Mouse (Mus musculus) embryonic facial prominence, embryonic 11.5 days (tissue): Measurements from ENCODE around the gene Dpm3. TPM values are rescaled to one million over a fixed set of nuclear protein-coding genes. Genes with fewer than 3 reads are reported as not detected.
"Not testable (repeated sequence)": the region's sequence is repeated elsewhere in the genome, so short reads cannot be mapped to it uniquely, and the experiment has no call there.

ENCODE experiments used
- ATAC-seq: fragments of 200-750 bp; cut with Nextera tagmentation; replicated peaks from 2 replicates; pipeline ENCODE4 v1.8.0; 2017; ENCODE audit warnings: low read depth; ENCODE audit not compliant: insufficient number of reproducible peaks, low FRiP score, low TSS enrichment
- DNase-seq: peaks from one replicate; pipeline ENCODE4 v3.0.0-alpha.2; 2015; ENCODE audit warnings: low spot score
- H3K27ac ChIP-seq: fragments of 300-500 bp; sonication (generic); replicated peaks from 2 replicates; pipeline ENCODE4 v1.5.1; 2014; ENCODE audit warnings: mild to moderate bottlenecking, low read depth, low read length, control low read depth
- H3K27me3 ChIP-seq: fragments of 300-500 bp; sonication (generic); 2 replicates; pipeline ENCODE4 v1.6.1; 2014; ENCODE audit warnings: mild to moderate bottlenecking, low read length, moderate library complexity, mixed read lengths; ENCODE audit not compliant: control insufficient read depth, insufficient read depth
- H3K36me3 ChIP-seq: fragments of 300-500 bp; sonication (generic); replicated peaks from 2 replicates; pipeline ENCODE4 v1.6.1; 2014; ENCODE audit warnings: low read depth, mild to moderate bottlenecking, low read length, moderate library complexity, mixed read lengths; ENCODE audit not compliant: control insufficient read depth, insufficient read depth
- H3K4me1 ChIP-seq: fragments of 300-500 bp; sonication (generic); 2 replicates; pipeline ENCODE4 v1.6.1; 2014; ENCODE audit warnings: low read length, mixed read lengths; ENCODE audit not compliant: control insufficient read depth, insufficient read depth
- H3K4me2 ChIP-seq: fragments of 300-500 bp; sonication (generic); 2 replicates; pipeline ENCODE4 v1.6.1; 2014; ENCODE audit warnings: low read depth, mild to moderate bottlenecking, control low read depth, low read length, moderate library complexity
- H3K4me3 ChIP-seq: fragments of 300-500 bp; sonication (generic); 2 replicates; pipeline ENCODE4 v1.5.1; 2014; ENCODE audit warnings: low read depth, low read length, control low read depth
- H3K9ac ChIP-seq: fragments of 300-500 bp; sonication (generic); replicated peaks from 2 replicates; pipeline ENCODE4 v1.6.1; 2014; ENCODE audit warnings: mild to moderate bottlenecking, control low read depth, low read length
- H3K9me3 ChIP-seq: fragments of 300-500 bp; sonication (generic); replicated peaks from 2 replicates; pipeline ENCODE4 v1.6.1; 2016; ENCODE audit warnings: mild to moderate bottlenecking, low read length, inconsistent platforms, mixed read lengths; ENCODE audit not compliant: control insufficient read depth
- WGBS: fragments of 180-500 bp; shearing (Covaris S2); extraction: QIAGEN DNeasy Blood & Tissue Kit; methylation state at CpG from one replicate; pipeline ENCODE4 v1.1.7; 2014; 5-methylcytosine and 5-hydroxymethylcytosine counted together
- polyA plus RNA-seq: library from polyadenylated mRNA; unstranded; fragments of >200 nt; fragmentation: Nextera tagmentation; extraction: Ambion mirVana; gene quantifications from 2 replicates; pipeline ENCODE4 v1.2.1, GENCODE M21; 2014

Dpm3 gene
- polyA plus RNA-seq = 82.4 and 87.9 TPM in 2 replicates

GRCm38 (mm10) chr3:89259076-89259475, at the start of gene Dpm3:
Dpm3 (plus strand) TSS chr3:89259358.
- DNase-seq = no peak
- ATAC-seq = no peak
- H3K27me3 ChIP-seq = no peaks in the 10 kb centered on the region
- no peak within 1 kb of the TSS for H3K9ac ChIP-seq
- no peaks in the 10 kb centered on the region for H3K9me3 ChIP-seq
- no peak within 1 kb of the TSS; the same call in 1 of the 2 replicates for H3K4me2 ChIP-seq
- no peaks in the 10 kb centered on the region for H3K4me1 ChIP-seq
- no peak within 1 kb of the TSS for H3K4me3 ChIP-seq
- 68% methylated on average over 7 of the region's 7 CpGs for WGBS
- H3K27ac ChIP-seq = no peak within 1 kb of the TSS
- H3K36me3 ChIP-seq = no peaks in the 10 kb centered on the region

GRCm38 (mm10) chr3:89209731-89210130, 49.4 kb upstream of the Dpm3 start:
- no peaks in the 10 kb centered on the region for H3K9me3 ChIP-seq
- H3K4me1 ChIP-seq = no peaks in the 10 kb centered on the region
- no peaks in the 10 kb centered on the region for H3K27me3 ChIP-seq
- H3K9ac ChIP-seq = no peak overlapping the region
- ATAC-seq (no peak), DNase-seq (no peak)
- H3K27ac ChIP-seq = no peak overlapping the region
- H3K36me3 ChIP-seq = peaks cover 6% of the 10 kb centered on the region
- 92% methylated on average over 7 of the region's 7 CpGs for WGBS
- H3K4me3 ChIP-seq = no peak overlapping the region
- no peak overlapping the region for H3K4me2 ChIP-seq

DNA sequence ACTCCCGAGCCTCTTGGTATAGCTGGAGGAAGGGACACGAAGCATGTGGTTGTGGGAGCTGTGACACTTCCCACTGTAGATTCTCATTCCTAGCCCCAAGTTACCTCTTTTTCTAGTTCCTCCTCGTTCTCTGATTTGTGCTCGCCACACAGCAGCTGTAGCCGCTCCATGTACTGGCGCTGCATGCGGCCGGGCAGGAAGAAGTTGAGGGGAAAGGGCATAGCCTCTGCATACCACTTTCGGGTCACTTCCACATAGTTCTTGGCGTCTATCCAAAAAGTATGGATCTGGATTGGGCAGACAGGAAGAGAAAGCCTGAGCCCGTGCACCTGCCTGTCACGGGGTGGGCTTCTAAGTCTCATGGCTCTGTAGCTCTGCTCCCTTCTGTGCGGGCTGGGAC, 49.0 kb upstream of the Dpm3 start:
- Histone ChIP-seq H3K36me3 (peaks cover 6% of the 10 kb centered on the region), H3K9me3 (no peaks in the 10 kb centered on the region), H3K9ac (no peak overlapping the region), H3K27ac (no peak overlapping the region), H3K4me2 (no peak overlapping the region), H3K27me3 (no peaks in the 10 kb centered on the region), H3K4me3 (no peak overlapping the region), H3K4me1 (no peaks in the 10 kb centered on the region)
- no peak for ATAC-seq
- DNase-seq = no peak
- 89% methylated on average over 13 of the region's 13 CpGs for WGBS

- WGBS = 81% methylated on average over 7 of the region's 7 CpGs
- Histone ChIP-seq H3K36me3 (peaks cover 6% of the 10 kb centered on the region), H3K27ac (no peak overlapping the region)
Measured at GRCm38 (mm10) chr3:89210731-89211130, 48.4 kb upstream of the Dpm3 start.

DNA sequence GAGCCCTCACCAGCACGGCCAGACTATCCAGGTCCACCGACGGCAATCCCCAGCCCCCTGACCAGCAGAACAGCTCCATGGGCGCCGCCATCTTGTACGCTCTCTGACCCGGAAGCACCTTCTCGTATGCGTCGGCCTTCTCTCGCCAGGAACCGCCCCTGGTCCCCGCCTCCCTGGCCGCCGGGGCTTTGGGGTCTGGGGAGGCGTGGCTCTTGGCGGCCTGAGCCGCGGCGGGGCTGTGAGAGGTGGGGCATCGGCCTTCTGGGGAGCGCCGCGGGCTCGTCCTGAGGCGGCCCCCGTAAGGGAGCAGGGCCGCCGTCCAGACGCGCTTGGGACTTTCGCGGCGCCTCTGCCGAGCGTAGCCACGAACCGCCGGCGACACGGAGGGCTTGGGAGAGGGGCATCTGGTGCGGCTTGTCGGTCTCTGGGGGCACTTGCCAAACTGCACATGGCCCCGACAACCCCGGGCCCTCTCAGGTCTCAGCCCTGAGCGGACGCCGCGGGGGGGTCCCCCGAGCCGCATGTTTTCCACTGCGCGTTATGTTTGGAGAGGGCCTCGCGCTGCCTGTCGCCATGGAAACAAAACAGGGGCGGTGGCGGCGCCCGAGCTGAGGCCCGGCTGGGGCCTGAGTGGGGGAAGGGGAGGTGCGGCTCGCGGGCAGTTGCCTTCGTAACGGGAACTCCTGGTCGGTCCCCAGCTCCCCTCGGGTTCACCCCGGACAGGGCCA, 45.2 kb upstream of the Dpm3 start:
- H3K36me3 ChIP-seq = no peaks in the 10 kb centered on the region
- WGBS = under 1% methylated on average over 67 of the region's 69 CpGs
- peak overlapping the region; percentile 71 for H3K9ac ChIP-seq
- H3K27me3 ChIP-seq = no peaks in the 10 kb centered on the region
- no peaks in the 10 kb centered on the region for H3K9me3 ChIP-seq
- H3K27ac ChIP-seq = peak overlapping the region; percentile 85
- H3K4me3 ChIP-seq = peak overlapping the region; percentile 70
- peak overlapping the region; percentile 58 for H3K4me2 ChIP-seq
- DNase-seq = peak; percentile 98
- H3K4me1 ChIP-seq = peaks cover 3% of the 10 kb centered on the region
- peak; percentile 85 for ATAC-seq

More at GRCm38 (mm10) chr3:89210731-89211130, 48.4 kb upstream of the Dpm3 start:
- no peaks in the 10 kb centered on the region for H3K9me3 ChIP-seq
- H3K4me3 ChIP-seq = no peak overlapping the region
- no peak overlapping the region for H3K9ac ChIP-seq
- no peak overlapping the region for H3K4me2 ChIP-seq
- DNase-seq (no peak), ATAC-seq (no peak)
- H3K4me1 ChIP-seq = peaks cover 3% of the 10 kb centered on the region; the same call in 1 of the 2 replicates
- H3K27me3 ChIP-seq = no peaks in the 10 kb centered on the region

DNA sequence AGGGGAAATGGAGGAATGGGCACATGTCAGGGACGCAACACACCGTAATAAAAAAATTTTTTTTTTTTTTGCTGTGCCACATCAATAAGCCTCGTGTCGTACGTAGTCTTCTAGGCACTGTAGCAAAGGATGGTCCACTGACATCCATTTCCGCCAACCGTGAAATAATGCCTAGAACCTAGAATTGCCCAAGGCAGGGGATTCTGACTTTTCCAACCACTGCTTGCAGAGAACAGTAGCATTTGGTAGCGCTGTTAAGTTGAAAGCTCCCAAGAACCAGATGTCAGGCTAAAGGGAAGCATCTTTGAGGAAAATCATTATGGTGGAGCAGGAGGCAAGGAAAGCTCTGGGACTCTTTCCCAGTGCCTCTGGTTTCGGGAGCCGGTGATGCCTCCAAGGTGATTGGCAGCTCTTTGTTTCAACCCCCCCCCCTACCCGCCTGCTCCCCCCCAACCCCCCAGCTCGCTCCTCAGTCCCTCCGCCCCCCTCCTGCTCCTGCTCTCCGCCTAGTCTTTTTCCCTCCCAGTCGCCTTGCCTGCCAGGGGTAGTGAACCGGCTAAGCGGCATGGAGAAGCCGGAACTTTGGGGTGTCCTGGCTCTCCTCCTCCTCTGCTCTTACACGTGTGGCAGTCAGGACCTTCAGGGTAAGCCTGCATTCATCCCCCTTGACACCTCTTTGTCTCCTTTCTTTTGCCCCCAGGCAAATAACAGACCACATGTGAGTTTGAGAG, 44.3 kb upstream of the Dpm3 start, which contains the start of gene Thbs3:
TSS of gene Thbs3 (plus strand) at position 500 of the 731 bp plus-strand sequence.
- no peaks in the 10 kb centered on the region for H3K9me3 ChIP-seq
- H3K4me2 ChIP-seq = peak within 1 kb of the TSS; percentile 58
- no peaks in the 10 kb centered on the region; the same call in 1 of the 2 replicates for H3K36me3 ChIP-seq
- DNase-seq (peak; percentile 71), ATAC-seq (no peak)
- H3K4me3 ChIP-seq = peak within 1 kb of the TSS; percentile 70
- H3K27me3 ChIP-seq = no peaks in the 10 kb centered on the region
- H3K4me1 ChIP-seq = peaks cover 3% of the 10 kb centered on the region
- H3K9ac ChIP-seq = peak within 1 kb of the TSS; percentile 71
- under 1% methylated on average over 14 of the region's 19 CpGs for WGBS
- H3K27ac ChIP-seq = peak within 1 kb of the TSS; percentile 85

GRCm38 (mm10) chr3:89215853-89216252, 43.3 kb upstream of the Dpm3 start:
- peak overlapping the region; percentile 85; the same call in 1 of the 2 replicates for H3K27ac ChIP-seq
- 0% methylated on average over 6 of the region's 6 CpGs for WGBS
- H3K36me3 ChIP-seq = no peaks in the 10 kb centered on the region; the same call in 1 of the 2 replicates
- DNase-seq (peak; percentile 96), ATAC-seq (peak; percentile 8)
- H3K9ac ChIP-seq = peak overlapping the region; percentile 71
- H3K9me3 ChIP-seq = no peaks in the 10 kb centered on the region
- H3K4me2 ChIP-seq = peak overlapping the region; percentile 58
- H3K27me3 ChIP-seq = no peaks in the 10 kb centered on the region
- H3K4me1 ChIP-seq = peaks cover 3% of the 10 kb centered on the region
- H3K4me3 ChIP-seq = peak overlapping the region; percentile 70

GRCm38 (mm10) chr3:89216407-89216806, 42.8 kb upstream of the Dpm3 start:
- 71% methylated on average over 7 of the region's 7 CpGs for WGBS
- not testable (repeated sequence) for ATAC-seq, H3K9ac ChIP-seq

More at GRCm38 (mm10) chr3:89216407-89216806, 42.8 kb upstream of the Dpm3 start:
- H3K4me2 ChIP-seq, H3K36me3 ChIP-seq, H3K9me3 ChIP-seq, H3K4me1 ChIP-seq, DNase-seq, H3K4me3 ChIP-seq, H3K27me3 ChIP-seq, H3K27ac ChIP-seq: not testable (repeated sequence)
